Mouse (Mus musculus): ENCODE measurements at regions not wholly inside any gene's neighbourhood (a gene's known extent, or its start where the extent isn't known, plus 50 kb on each side); places are given as distances from the start of the nearest gene placed in this dataset.

GRCm38 (mm10) chr14:61960243-61960957 is 332.0 kb upstream of the Rnaseh2b start:
- no peak for TF ChIP-seq POLR2A (IDR thresholded peaks at IDR 0.05; ENCODE audit: borderline replicate concordance, extremely low read depth, insufficient read depth, insufficient read length, poor library complexity, severe bottlenecking)
- no peak for TF ChIP-seq CTCF (IDR thresholded peaks at IDR 0.05; ENCODE audit: borderline replicate concordance, extremely low read depth, insufficient read depth, insufficient read length)

Measured in brain, embryonic 14.5 days (tissue).